Mouse (Mus musculus) retina, postnatal 7 days (tissue): ENCODE measurements around the gene Gm49320.

Source experiments
- DNase-seq: peaks from one replicate; pipeline ENCODE4 v3.0.0-alpha.2; 2012; ENCODE audit warnings: low read depth, low spot score

Gene Gm49320

DNA sequence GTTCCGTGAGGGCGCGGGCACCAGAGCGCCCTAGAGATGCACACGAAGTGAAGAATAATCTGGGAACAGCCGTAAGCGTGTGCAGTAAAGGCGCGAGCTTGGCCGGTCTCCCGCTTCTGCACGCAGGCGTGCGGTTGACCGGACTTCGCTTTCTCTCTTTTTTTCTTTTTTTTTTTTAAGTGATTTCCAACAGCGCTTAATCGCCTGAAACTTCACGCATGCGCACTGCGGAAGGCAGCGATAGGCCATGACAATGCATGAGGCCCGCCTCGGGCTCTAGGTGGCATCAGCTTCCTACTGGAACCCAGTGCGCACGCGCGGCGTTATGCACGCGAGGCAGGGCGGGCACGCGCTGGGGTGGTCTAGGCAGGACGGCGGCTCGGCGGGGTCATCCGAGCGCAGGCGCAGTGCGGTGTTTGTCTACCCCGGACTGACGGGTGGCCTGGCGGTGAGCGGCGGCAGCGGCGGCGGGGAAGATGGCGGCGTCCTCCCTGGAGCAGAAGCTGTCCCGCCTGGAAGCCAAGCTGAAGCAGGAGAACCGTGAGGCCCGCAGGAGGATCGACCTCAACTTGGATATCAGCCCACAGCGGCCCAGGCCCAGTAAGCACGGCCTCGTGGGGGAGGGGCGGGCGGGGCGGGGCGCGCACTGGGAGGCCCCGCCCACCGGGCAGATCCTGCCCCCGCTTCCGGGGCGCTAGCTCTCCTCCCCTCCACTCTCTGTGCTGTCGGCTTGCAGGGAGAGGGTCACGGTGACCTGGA lies at the start of gene Gm49320, which contains the start of gene Map2k7:
Gene Gm49320, plus strand, starts transcription at position 432 of the 759 bp plus-strand sequence.
Gene Map2k7, plus strand, starts transcription at position 307 of the 759 bp plus-strand sequence.
- DNase-seq = peak; percentile 100

DNA sequence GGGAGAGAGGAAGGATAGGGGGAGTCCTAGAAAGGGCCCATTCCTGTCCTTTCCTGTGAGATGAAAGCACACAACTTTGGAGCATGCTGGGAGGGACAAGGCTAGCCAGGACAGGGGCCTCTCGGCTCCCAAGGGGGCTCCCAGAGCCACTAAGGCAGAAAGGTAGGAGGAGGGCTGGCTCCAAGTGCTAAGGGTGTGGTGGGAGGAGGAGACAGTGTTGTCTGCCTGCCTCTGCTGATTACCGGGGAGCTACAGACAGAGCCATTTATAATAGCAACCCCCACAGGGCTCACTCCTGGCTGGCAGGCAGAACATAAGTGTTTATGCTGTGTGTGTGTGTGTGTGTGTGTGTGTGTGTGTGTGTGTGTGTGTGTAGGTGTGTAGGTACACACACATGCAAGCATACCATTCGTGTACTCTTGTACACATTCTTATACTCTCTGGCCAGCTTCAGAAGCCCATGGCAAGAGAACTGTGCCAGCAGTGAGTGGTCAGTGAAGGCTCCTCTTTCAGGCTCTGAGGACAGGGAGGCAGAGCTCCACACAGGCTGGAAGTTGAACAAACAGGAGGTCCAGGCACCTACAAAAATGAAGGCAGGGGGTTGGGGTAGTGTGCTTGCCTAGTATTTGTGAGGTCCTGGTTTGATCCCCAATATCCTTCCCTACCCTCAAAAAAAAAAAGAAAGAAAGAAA lies 49.5 kb upstream of the Gm49320 start:
- no peak for DNase-seq

DNA sequence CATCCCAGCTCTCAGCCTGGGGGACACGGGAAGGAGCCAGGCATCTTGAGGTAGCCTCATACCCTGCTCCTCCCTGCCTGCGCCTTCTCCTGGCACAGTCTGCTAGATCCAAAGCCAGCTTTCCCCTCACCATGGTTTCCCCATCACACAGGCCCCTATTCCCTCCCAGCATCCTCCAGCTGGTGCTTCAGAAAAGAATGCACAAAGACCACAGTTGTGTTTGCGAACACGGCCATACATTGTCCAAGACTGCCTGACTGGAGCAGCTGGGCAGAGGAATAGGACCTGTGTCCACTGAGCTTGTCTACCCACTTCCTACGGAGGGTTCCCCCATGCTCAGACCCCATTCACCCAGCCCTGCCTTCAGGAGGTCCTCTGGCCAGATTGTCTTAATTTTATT lies 46.4 kb upstream of the Gm49320 start:
- DNase-seq = no peak

DNA sequence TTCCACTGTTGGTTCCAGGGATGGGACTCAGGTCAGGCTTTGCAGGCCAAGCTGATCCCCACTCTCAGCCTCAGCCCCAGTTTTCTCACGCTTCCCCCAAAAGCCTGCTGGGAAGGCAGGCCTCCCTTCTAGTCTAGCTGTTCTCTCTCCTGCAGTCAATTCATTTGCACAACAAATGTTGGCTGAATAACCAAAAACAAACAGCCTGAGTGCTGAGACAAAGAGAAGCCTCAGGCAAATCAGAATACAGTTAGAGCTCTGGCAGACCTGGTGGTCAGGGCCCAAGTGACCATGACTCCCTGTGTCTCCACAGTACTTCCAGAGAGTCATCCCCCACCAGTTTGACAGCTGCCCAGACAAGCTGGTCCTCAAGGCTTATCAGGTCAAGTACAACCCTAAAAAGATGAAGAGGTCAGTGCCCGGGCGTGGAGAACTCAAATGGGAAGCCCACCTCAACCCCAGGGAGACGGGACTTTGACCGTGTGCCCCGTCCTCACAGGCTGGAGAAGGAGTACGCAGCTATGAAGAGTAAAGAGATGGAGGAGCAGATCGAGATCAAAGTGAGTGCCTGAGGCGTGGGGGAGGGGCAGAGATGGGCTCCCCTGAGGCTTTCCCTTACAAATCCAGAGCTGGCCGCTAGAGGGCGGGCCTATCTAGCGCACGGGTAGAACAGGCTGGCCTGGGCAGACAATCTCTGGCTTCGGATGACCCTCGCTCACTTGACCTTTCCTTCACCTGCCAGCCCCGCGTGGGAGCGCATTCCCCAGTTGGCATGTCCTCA lies 45.7 kb upstream of the Gm49320 start:
- DNase-seq = peak; percentile 81

DNA sequence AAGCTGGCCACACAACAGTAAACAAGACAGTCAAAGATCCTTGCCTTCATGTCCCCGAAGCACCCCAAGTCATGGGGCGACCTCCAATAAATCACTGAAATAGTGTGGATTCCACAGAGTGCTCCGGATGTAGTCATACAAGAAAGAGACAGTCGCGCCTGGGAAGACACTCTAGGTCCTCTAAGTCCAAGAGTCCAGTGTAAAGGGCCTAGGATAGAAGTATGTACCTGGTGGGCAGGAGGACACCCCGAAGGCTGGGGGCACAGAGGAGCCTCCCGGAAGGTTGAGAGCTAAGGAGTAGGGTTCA lies 45.1 kb upstream of the Gm49320 start:
- DNase-seq = no peak

DNA sequence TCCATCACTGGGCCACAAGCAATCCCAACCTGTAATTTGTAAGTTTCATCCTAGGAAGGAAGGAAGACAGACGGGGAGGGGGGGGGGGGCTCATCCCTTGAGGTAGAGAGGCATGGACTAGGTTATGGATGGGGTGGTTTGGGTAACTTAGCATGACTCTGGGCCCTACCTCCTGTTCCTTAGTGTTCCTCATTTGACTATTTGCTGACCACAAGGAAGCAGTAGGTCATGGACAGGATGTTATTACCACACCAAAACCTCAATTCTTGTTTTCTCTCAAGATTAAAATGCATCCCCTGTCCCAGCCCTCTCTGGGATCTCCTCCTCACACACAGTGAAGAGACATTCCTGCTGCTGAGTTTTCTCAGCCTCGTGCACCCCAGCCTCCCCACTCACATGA lies 37.3 kb upstream of the Gm49320 start:
- no peak for DNase-seq

DNA sequence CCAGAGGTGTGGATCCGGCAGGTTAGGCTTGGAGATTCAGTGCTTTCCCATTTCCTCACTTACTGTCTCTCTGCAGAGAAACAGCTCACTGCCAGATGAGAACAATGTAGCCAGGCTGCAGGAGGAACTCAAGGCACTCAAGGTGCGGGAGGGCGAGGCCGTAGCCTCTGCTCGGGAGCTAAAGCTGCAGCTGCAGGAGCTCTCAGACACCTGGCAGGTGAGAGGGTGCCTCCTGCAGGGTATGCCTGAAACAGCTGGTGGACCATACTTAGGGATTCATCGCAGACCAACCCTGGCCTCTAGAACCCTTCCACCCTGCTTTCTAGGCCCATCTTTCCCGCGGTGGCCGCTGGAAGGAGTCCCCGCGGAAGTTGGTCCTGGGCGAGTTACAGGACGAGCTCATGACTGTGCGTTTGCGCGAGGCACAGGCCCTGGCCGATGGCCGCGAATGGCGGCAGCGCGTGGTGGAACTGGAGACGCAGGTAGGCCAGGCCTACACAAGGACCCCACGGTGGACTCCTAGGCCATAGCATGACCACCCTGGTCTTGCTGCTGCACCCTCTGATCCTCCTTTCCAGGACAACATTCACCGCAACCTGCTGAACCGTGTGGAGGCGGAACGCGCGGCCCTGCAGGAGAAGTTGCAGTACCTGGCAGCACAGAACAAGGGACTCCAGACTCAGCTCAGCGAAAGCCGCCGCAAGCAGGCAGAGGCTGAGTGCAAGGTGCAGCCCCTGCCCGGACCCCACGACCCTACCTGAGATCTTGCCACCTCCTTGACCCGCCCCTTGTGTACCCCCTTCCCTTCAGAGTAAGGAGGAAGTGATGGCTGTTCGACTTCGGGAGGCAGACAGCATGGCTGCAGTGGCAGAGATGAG lies 33.2 kb upstream of the Gm49320 start:
- DNase-seq = no peak

DNA sequence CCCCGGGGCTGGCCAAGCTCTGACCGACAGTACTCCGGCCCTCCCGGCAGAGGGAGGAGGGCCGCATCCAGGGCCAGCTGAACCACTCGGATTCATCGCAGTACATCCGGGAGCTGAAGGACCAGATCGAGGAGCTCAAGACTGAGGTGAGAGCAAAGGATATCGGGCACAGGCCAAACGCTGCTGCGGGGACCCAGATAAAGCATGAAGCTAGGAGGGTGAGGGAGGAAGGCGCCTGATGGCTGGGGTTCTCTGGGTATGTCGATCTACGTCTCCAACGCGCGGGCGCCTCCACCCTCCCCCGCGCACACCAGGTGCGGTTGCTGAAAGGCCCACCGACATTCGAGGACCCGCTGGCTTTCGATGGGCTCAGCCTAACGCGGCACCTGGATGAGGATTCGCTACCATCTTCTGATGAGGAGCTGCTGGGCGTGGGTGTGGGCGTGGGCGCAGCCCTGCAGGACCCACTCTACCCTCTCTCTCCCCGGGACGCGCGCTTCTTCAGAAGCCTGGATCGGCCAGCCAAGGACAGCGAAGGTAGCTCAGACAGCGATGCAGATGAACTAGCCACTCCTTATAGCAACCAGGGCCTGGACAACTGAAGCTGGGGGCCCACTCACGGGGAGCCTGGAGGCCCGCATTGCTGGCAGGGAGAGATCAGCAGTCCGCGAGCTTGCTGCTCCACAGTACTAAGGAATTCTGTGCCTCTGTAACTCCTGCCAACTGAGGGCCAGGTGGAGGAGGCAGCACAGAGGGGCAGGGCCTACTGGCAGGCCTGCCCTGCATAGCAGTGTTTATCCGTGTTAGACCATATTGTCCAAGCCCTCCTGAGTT lies 32.3 kb upstream of the Gm49320 start:
- DNase-seq = no peak

DNA sequence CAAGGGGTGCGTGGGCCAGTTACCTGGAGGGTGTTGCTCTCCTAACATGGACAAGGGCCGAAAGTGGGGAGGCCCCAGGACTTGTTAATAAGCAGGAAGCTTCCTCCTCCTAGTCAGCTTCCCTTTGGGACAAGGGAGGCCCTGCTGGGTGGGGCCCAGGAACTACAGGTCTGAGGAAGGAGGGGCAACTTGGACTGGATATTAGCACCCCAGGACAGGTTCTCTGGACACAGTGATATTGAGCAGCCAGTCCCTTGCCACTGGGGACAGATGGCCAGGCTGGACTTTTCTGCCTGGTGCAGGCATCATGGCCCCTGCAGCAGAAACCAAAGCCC lies 31.7 kb upstream of the Gm49320 start:
- DNase-seq = no peak

DNA sequence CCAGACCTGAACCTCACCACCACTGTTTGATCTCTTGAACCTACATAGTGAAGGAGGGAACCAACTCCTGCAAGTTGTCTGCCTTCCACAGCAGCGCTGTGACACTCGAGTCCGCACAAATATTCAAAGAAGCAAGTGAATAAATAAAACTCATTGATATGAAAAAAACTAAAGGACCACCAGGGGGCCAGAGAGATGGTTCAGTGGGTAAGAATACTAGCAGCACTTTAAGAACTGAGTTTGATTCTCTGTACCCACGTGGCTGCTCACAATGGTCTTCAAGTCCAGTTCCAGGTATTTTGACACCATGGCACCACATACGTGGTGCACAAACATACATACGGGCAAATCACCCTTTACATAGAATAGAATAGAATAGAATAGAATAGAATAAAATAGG lies 27.6 kb upstream of the Gm49320 start:
- DNase-seq = no peak

DNA sequence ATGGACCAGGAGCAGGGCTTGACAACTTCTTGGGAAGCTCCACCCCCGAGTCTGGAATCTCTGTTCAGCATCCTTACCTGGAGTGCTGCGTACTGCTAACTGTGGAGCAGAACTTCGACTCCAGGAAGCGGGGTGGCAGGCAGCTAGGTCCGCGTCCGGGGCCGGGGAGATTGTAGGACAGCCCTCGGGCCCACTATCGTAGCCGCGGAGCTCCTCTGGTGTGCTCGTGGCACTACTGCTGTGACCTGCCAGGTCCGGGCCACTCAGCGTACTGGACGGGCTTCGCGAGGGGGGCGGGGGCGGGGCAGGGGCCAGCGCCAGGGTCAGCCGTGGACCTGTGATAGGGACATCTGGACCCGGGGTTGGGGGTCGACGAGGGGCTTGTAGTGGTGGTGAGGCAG lies 25.9 kb upstream of the Gm49320 start:
- DNase-seq = no peak

DNA sequence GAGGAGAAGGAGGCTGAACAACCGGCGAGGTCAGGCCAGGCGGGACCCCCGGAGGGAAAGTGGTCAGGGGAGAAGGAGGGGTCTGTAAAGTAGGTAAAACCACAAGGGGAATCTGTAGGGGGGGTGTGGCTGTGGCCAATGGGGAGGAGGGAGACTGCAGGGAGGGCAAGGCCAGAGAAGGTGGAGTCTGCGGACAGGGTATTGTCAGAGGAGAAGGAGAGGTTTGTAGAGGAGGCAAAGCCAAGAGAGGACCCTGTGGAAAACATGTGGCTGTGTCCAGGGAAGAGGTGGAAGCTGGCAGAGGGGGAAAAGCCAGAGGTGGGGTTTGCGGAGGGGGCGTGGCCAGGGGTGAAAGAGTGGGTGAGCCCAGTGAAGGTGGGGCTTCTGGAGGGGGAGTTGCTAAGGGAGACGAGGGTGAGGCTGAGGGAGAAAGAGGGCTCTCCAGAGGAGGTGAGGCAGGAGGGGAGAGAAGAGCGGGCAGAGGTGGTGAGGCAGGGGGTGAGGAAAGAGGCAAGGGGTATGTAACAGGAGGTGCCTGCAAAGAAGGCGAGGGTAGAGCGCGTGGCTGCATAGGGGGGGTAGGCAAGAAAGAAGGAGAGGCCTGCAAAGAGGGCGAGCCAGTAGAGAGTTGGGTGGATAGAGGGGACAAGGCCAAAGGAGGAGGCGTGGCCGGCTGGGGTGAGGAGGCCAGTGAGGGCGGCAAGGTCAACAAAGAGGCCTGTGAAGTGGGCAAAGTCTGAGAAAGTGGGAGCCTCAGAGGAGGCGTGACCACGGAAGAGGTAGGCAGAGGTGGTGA lies 25.3 kb upstream of the Gm49320 start:
- DNase-seq = no peak

DNA sequence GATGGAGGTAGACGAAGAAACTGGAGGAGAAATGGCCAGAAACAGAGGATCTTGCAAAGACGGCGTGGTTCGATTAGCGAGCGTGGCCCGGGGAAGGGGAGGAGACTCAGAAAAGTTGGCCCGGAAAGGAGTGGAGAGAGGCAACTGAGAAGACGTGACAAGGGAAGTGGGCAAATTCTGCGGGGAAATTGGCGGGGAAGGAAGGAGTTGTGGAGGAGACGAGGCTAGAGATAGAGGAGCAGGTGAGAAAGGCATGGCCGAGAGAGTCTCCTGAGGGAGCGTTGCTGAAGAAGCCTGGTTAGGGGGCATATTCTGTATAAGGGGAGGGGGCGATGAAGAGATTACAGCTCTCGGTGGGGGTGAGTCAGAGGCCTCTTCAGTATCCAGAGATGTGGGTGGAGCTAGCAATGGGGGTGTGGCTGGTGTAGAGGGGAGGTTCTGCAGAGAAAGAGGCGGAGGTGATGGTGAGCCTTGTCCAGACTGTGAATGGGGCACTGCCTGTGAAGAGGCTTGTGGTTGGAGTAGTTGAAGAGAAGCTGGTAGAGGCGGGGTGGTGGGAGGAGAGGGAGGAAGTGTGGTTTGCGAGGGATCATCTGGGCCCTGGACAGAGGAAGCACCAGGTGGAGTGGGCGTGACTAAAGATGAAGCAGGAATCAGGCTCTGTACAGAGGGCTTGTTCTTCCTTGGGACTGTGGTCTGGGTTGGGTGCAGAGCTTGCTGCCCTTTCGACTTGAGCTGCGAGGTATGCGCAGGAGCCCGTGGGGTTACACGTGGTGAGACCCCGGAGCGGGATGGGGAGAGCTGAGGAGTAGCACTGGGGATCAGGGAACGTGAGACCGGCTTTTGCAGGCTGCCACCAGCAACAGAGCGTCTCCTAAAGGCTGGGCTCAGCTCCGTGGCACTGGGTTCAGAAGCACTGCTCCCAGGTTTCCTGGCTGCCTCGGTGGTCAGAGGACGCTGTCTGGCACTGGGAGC lies 24.4 kb upstream of the Gm49320 start:
- no peak for DNase-seq

DNA sequence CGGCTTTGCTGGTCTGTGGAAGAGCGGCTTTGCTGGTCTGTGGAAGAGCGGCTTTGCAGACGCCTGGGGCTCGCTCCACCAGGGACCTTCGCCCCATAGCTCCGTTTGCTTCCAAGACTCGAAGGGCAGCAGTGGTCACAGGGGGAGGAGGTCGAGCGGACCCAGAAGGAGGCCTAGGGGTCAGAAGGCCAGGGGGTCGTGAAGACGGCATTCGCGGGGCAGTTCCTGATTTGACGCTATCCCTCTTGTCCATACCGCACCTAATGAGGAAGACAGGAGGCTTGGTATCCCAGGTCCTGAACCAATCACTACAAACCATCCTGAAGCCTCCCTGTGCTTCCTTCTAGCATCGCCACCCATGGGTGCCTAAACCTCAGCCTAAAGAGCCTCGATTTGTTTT lies 22.4 kb upstream of the Gm49320 start:
- DNase-seq = no peak

DNA sequence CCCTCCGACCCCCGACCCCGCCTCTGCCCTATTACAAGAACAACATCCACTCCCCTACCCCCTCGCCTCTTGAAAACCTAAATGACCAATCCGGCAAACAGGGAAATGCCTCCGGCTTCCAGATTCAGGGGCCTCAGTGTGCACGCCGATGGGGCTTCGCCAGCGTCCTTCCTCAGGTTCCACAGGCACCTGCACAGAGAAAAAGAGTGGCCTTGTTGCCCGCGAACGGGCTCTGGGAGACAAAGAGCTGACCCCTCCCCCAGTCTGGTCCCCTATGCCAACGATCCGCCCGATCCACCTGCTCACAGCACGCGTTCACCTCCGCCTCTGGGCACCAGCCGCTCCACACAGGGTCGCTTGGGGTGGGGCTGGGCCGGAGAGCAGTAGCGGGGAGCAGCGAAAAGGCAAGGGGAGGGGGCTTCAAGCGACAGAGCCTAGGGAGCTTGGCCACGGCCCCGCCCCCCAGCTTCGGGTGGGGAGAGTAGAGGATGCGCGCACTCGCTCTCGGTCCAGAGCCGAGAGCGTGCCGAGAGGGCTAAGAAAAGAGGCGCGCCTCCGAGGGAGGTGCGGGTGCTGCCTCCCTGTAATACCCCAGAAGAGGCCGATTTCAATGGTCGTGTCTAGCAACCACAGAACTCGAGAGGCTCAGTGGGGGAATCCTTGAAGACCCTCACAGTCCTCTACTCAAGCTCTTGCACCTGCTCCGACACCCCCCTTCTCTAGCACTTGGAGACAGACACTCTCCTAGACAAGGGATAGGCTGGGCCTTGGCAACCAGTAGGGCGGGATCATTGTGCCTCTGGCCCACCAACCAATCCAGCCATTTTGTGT lies 21.7 kb upstream of the Gm49320 start, which contains the start of gene Prr36:
Gene Prr36, minus strand, starts transcription at position 669 of the 831 bp plus-strand sequence.
- DNase-seq = peak; percentile 50

DNA sequence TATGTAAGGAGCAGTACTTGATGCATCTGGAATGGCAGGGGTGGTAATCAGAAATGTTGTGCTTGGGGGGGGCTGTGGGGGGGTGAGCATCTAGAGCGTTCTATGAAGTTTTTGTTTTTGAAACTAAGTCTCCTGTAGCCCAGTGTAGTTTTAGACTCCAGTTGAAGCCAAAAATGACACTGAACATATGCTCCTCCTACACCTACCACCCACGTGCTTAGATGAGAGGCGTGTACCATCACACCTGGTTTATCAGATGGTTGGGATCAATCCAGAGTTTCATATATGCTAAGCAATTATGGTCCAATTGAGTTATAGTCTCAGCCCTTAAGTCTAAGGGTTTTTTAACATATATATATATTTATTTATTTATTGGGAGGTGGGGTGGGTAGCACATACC lies 19.0 kb upstream of the Gm49320 start:
- no peak for DNase-seq

DNA sequence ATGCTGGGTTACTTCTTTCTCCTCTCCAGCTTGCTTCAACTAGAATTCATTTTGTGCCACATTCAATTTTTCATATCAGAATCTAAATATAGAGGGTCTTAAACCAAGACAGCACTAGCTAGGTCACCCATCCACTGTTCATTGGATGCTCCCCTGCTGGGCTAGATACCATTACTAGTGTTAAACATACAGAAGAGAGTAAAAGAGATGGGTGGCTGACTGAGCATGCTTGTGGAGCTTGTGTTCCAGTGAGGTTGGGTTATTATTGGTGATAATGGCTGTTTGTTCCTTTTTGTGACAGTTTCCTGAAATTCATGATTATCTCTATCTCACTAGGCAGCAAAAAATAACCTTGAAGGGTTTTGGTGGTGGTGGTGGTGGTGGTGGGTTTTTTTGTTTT lies 16.6 kb upstream of the Gm49320 start:
- no peak for DNase-seq

DNA sequence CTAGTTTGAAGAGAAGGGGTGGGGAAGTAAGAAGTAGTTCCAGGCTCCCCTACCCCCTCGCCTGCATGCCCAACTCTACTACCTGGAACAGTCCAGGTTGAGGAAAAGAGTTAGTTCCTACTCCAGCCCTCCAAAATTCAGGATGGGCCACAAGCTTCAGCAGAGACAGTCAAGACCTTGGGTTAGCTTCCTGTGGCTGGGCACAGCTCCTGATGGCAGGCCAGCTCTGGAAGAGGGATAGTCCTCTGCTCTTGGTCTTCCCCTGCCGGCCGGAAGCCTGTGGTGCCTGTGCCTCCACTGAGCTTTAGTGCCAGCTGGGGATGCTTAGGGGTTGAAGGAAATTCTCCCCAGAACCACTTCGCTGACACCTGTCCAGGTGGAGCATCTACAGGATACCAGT lies 12.3 kb upstream of the Gm49320 start:
- no peak for DNase-seq
